Mouse (Mus musculus) 416B (cell line): Measurements from ENCODE around the gene Slc13a3.

Experiments
- DNase-seq: peaks from one replicate; pipeline ENCODE4 v3.0.0; 2011; ENCODE audit warnings: low read depth

Slc13a3 gene

DNA sequence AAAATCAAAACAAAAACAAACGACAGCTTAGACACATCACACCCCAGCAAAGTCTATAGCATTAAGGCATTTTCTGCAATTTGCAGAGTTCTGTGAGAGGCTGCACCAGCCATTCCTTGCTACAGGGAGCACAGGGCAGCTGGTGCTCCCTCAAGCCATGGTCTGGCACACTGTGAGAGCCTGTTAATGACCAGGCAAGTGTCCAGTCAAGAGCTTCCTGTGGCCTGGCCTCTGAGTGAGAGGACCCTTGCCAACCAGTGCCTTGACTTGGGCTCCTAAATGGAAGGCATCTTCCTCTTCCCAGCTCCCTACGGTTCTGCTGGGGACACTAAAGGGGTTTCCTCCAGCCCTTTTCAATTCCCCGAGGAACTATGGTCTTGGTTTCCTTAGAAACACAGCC, 59.1 kb downstream of the Slc13a3 start:
- DNase-seq = no peak

DNA sequence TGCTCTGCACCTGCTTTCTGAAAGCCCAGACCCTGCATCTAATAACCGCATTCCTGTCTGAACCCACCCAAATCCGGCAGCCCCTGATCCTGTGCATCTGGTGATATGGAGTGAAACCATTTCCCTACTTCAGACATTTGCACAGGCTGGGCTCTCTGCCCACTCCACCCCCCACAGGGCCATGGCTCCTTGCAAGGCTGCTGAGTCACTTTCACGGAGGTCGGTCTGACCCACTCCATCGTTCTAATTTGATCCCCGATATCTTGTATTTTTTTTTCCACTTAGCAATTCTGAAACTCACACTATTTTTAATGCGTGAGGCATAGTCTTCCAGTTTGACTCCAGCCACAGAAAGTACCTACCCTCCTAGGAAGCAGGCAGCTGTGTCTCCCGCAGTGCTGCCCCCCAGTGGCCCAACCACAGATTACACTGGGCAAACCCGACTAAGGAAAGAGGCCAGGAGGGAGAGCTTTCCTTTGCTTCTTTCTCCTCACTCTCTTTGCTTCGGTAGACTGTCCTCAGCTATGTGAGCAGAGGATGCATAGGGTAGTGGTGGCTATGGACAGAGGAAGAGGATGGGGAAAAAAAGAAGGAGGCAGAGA, 65.2 kb downstream of the Slc13a3 start:
- peak; percentile 43 for DNase-seq

DNA sequence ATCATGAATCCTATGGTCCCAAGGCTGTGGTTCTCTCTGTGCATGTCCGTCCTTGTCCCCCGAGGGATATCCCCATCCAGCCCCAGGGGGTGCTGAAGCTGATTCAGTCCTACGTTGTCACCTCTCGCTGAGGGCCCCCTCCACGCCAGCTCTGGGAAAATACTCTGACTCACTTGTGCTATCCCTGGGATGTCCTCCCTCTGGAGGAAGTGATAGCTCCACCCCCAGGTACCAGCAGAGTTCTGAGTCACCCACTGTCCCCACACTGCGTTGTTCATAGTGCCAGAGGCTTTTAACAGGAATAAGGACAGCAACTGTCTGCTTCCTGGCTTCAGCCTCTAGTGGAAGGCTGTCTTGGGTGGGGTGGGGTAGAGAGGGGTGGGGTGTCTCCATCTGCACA, 67.7 kb downstream of the Slc13a3 start:
- DNase-seq = peak; percentile 74

DNA sequence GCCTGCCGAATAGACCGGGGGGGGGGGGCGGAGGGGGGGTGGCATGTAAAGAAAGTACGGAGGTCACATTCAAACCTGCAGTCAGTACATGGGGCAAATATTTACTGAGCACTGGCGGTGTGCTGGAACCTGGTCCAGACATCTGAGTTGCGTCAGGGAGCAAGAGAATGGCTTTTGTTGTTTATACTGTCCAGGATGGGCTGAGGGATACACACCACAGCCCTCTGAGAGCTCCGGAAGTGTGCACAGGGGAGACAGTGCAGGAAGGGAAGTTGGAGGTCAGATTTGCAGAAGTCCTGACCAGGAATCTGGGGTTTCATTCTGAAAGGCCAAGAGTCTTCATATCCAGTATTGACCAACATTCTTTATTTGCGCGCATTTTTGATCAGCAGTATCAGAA, 68.1 kb downstream of the Slc13a3 start:
- peak; percentile 70 for DNase-seq

DNA sequence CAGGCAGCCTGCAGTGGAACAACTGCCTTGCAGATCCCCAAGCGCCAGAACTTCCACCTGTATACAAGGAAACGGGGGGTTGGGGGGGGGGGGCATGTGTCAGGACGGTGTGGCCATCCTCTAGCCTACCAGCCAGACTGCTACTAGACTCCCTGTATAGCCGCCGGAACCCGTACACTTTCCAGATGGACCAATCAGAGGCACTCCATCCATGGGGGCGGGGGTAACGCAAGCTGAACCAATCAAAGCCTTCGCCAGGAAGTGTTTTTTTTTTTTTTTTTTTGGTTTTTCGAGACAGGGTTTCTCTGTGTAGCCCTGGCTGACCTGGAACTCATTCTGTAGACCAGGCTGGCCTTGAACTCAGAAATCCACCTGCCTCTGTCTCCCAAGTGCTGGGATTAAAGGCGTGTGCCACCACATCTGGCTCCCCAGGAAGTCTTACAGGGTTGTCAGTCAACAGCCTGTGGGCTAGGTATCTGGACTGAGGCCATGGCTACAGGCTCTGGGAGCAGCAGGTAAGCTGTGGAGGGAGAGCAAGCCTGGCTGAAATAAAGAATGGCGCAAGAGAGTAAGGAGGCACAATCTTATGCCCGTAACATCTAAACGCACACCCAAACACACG, 74.8 kb downstream of the Slc13a3 start:
- no peak for DNase-seq

DNA sequence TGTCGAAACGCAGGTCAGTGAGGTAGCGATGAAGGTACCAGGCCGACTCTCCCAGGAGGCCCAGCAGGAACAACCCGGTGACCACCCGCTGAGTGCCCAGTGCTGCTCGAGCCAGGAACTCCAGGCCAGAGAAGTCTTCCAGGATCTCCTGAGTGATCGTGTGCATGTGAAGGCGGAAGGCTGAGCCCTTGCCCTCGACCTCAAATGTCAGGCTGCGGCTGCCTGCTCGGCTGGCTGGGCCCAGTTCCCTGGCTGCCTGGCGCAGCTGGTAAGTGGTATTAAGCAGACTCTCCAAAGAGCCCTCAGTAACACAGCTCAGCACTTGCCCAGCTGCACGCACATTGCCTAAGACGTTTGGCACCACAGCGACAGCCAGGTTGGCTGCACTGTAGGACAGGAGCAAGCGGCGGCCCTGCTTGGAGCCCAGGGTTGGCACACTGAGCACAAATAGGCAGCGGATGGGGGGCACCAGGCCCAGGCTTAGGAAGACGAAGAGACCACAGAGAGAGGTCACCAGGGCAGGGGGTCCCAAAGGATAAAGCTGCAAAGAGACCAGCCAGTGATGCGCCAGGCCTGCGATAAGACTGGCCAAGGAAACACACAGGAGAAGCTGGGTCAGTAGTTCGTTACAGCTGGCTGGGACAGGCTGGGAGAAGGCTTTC, 75.4 kb downstream of the Slc13a3 start:
- DNase-seq = no peak

DNA sequence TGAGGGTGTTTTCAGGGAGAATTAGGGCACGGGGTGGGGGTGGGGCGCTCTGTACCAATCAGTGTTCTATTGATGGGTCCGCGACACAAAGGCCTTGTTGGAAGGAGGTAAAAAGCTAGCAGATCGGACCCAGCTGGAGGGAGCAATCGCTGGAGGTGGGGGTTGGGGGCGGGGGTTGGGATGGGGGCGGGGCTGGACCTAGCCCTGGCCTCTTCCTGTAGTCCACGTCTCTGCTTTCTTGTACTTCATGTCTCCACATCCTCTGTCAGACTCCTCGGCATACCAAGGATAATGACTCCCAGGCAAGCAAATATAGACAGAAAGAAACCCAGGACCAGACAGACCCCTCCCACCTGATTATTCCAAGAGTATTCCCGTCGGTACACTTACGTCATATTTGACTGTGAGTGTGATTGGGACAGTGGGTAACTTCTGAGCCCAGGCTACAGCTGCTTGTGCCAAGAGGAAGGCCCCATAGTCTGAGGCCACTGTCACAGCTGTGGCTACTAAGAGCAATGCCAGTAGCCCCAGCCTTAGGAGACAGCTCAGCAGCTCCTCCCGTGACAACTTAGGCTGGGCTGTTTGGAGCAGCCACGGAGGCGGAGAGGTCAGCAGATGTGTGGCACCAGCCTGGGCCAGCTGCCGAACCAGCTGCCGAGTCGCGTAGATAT, 76.1 kb downstream of the Slc13a3 start:
- DNase-seq = no peak

DNA sequence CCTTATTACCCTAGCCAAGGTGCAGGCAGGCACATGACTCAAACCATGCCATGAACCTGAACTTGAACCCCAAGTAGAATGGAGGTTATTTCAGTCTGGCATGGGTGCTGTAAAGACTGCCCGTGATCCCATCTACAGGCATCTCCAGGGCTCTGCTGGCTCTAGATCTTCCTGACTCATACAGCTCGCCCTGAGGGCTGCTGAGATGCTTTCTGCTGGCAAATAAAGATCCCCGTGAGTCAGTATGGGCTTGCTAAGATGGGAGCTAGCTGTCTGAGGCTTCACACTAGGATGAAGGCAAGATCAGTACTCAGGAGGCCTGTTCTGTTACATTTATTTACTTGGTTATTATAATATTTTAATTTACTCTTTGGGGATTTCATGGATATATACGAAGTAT, 80.9 kb downstream of the Slc13a3 start:
- DNase-seq = no peak

DNA sequence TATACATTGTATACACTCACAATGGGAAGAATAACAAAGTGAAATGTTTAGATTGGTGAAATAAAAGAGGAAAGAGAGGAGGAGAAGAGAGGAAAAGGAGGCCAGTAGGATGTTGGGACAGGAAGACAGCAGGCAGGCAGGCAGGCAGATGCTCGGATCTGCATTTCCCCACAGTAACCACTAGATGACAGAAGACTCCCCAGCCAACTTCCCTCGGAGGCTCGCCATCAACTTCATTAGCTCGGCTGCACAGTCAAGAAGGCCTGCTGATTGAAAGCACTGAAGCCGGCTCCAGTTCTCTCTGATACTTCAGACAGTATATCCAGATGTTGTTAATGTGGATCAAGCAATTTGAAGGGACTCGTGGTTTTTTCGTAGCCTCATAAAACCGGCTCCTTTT, 81.5 kb downstream of the Slc13a3 start:
- peak; percentile 63 for DNase-seq

DNA sequence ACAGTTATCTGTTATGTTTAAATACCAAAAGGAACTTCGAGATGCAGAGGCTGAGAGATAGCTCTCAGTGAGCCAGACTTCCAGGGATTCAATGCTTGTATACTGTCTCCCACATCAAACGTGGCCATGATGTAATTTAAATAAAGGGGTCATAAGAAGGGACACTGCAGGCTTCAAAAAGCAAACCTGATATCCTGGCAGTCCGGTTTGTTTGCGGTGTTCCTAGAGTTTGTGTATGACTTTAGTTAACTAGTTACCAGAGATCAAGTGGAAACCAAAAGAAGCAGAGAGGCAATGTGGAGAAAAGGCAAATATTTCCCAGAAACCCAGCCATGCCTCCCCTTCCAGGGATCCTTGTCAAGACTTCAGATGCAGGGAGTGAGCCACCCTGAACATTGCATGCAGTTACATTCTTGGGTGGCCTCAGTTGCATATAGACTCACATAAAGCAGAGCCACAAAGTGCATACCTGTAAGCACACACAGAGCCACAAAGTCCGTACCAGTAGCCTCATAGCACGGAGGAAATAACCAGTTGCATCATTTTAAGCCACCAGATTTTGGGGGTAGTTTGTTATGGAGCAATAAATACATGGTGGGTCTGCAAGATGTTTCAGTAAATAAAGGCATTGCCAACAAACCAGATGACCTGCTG, 83.6 kb downstream of the Slc13a3 start:
- no peak for DNase-seq

DNA sequence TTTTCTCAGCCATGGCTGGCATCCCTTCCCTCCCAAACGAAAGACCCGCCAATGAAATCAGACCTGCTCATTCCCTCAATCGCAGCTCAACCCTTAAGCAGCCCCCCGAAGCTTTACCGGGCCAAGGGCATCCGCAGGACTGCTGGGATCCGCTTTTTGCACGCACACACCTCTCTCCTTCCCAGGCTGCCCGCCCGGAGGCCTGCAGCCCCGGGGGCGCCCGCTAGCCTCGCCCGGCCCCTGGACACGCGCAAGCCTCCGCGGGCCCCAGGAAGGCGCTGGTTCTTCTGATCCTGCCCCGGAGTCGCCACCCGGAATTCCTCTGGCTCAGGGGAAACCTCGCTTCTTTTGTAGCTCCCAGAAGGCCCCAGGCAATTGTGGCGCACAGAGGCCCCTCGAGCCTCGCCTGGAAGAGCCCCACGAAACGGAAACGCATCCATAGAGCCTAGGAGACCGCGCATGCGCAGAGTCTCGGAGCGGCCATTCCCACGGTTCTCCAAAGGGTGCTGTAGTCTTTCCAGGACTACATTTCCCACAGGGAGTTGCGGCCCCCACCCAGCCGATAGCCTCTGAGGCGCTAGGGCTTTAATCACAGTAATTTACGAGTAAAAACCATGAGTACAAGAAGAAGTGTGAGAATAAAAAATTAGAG, 85.1 kb downstream of the Slc13a3 start, which contains the start of gene Zfp334:
Zfp334 (minus strand) TSS at position 416 of the 652 bp plus-strand sequence.
- no peak for DNase-seq

DNA sequence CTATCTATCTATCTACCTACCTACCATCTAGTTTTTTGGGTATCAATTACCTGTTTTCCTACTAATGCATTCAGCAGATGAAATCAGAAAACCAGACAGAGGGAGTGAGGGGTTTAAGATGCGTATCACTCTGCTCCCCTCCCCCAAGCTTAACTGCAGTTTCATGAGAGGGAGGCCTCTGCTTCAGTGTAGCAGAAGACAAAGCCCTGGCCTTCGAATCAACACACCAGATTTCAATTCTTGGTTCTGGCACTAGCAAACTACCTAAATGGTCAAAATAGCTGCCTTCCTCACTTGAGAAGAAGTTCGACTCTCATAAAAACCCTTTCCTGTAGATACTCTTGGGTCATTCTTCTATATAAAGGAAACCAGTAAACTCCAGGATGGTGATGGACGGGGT, 85.7 kb downstream of the Slc13a3 start:
- no peak for DNase-seq

DNA sequence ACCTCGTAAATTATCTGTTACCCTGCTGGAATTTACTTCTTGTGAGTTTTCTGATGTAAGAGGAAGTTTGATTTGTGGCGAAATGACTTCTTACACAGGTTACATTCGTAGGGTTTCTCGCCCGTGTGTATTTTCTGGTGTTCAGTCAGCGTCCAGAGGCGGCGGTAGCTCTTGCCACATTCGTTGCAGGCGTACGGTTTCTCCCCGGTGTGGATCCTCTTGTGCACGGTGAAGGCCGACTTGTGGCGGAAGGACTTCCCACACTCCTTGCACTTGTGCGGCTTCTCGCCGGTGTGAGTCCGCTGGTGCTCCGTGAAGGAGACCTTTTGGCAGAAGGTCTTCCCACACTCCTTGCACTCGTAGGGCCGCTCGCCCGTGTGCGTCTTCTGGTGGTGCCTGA, 93.0 kb downstream of the Slc13a3 start:
- DNase-seq = no peak

DNA sequence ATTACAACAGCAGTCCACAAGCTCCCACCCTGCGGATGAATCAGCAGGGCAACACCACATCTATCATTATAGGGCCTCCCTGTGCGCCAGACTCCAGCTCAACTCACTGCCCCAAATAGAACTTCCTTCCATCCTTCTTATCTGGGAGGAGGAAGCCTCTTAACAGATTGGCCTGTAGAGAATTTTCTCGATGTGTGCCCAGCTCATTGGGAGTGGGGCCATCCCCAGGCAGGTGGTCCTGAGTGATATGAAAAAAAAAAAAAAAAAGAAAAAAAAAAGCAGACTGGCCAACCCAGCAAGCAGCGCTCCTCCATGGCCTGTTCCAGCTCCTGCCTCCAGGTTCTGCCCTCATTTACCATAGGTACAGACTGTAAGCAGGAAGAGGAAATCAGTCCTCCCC, 97.0 kb downstream of the Slc13a3 start:
- no peak for DNase-seq

DNA sequence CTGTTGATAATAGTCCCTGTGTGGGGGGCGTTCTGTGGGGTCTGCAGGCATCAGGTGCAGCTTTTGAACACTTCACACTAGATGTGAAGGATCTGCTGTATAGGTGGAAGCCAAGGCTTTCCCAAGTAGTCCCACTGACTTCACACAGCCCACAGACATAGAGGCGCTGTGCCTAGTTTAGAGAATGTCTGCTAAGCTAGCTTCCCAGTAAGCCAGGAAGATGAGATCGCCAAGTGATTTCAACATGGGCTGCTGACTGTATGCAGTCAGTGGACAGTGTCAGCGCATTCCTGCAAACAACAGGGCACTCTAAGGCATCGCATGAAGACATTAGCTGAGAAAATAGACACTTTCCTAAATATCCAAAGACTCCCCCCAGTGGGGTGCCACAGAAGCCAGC, 97.6 kb downstream of the Slc13a3 start:
- no peak for DNase-seq

DNA sequence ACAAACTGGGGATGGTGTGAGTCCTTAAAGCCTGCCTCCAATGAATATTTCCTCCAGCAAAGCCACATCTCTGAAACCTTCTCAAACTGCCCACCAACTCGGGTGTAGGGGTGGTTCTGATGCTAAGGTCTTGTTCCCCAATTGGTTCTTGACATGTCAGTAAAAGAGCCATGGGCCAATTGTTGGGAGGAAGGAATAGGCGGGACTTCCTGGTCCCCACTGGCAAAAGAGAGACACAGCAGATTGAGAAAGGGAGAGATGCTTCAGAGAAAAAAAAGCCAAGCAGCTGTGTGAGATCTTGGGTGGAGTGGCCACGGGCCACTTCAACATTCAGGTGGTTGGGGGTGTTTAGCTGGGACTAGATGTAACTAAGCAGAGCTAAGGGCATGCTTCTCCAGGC, 102.0 kb downstream of the Slc13a3 start:
- peak; percentile 36 for DNase-seq

DNA sequence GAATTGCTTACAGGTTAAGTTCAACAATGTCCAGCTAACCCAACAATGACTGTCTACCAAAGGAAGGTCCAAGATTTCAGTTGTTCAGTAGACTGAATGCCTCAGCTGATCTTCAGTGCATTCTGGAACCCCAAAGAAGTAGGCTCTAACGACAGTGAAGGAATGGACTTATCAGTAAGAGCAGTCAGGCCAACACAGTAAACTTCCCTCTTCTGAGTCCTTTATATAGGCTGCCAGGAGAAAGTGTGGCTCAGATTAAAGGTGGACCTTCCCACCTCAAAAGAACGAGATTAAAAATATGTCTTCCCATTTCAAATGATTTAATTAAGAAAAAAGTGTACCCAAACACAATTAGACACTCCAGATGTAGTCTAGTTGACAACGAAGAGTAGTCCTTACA, 102.7 kb downstream of the Slc13a3 start:
- DNase-seq = no peak

DNA sequence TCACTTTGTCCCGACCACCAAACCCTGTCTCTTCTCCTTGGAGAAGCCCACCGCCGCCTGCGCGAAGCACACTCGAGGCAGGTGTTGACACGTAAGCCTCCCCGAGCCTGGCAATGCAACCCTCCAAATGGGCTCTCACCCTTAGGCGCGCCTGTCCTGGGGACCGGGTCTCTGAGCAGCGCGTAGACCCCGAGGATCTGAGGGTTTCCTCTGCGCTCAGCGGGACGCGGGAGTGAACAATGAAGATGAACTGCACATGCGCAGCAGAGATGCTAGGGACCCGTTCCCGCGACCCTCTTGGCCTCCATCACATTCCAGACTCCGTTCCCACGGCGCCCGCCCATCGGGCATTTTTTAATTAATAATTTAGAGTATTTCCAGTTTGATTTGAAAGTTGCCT, 104.5 kb downstream of the Slc13a3 start, which contains the start of gene Zfp663:
Zfp663 (minus strand) TSS at position 234 of the 400 bp plus-strand sequence.
- no peak for DNase-seq

DNA sequence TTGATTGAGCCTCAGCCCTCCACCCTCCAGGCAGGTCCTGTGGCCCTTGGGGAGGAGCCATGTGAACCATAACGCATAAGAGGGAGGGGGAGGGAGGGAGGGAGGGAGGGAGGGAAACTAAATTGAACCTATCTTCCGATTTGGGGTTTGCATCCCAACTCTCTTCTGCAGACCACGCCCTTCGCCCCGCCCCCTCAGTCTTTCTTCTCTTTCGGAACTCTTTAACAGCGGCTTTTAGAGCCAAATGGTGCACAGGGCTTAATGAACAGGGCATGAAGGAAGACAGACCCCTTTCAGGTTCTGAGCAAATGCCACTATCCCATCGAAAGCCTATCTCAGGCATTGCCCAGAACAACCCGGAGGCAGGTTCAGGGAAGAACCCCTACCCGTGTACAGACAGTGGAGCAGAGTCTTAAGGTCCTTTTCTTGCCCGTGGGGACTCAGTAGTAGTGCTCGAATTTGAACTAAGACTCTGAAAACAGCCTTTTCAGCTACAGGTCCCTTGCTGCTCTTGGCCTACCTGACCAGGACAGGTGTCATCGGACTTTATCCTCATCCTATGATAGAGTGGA, 105.1 kb downstream of the Slc13a3 start:
- DNase-seq = peak; percentile 6

DNA sequence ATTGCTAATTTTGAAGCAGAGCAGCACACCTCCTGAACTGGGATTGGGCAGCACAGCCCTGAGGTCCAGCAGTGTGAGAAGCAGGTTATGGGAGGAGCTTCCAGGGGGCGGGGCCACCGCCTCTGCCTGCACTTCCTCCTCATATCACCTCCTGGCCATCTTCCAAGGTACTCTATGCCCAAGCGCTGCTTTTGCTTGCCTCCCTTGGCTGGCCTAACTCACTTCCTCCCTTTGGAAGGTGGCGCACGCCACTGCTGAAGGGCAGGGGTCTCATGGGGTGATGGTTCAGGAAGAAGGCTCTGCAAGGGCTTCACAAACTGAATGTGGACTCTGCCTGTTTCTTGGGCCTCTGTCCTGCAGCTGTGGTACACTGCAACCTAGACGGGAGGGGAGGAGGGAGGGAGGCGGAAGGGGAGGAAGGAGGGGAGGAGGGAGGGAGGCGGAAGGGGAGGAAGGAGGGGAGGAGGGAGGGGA, 105.9 kb downstream of the Slc13a3 start:
- peak; percentile 94 for DNase-seq

DNA sequence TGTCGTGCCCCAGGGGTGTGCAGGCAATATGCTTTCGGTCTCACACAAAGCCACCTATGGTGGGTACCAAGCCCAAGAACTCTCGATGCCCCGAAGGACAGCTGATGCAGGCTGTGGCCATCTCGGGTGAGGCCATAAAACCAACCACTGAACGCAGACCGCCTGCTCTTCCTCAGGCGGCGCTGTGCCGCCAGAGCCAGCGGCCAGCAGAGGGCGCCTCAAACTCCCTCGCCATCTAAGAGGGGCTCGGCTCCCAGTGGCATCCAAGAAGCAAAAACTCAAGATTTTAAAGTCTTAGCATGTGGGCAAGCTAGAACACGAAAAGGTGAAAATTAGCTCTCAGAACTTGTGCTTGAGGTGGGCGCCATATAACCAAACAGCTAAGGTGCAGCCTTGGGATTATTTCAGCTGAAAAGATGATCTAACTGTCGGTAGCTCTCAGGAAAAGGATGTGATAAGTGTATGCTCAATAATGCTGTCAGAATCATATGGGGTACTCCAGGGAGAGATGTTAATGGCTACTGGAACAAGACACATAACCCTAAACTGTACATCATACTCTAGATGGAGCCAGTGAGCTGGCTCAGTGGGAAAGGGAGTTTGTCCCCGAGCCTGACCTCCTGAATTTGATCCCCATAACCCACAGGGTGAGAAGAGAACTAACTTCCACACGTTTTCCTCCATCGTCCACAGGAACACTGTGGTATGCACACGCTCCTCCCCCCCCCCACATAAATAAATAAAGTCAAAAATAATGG, 108.5 kb downstream of the Slc13a3 start:
- peak; percentile 59 for DNase-seq
